Mouse (Mus musculus): Measurements from ENCODE around the gene Acadsb. TPM values are rescaled to one million over a fixed set of nuclear protein-coding genes. Genes with fewer than 3 reads are reported as not detected.

The Acadsb gene
- 0.64 and 3.5 TPM in 2 replicates for polyA plus RNA-seq (2012; ENCODE audit: low replicate concordance)

DNA sequence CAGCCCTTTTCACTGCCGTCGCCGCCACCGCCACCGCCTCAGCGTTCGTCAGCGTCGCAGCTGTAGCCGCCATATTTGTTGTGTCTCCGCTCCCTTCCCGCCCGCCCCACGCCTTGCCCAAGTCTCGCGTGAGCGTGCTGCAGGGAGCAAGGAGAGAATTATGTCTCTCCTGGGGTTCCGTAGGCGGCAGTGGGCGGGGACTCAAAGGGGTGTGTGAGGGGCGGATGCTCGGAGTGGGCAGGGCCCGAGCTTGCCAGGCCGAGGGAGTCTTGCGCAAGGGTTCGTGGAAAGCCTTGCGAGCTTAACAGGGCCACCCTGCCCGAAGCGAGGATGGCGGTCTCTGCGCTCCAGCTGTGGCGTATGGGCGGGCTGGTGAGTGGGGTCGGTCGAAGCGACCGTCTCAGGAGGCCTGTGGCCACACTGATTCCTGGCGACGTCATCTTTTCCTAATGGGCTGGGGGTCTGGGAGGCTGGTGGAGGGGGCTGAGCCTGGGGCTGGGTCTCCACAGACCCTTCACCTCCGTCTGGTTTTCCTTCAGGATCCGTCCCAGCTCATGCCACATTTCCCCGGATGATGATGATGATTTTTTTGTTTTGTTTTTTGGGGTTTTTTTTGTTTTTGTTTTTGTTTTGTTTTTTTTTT, at the start of gene Acadsb, which contains the start of gene Ikzf5:
TSS of gene Acadsb (plus strand) at position 186 of the 643 bp plus-strand sequence.
TSS of gene Ikzf5 (minus strand) at position 106 of the 643 bp plus-strand sequence.

DNA sequence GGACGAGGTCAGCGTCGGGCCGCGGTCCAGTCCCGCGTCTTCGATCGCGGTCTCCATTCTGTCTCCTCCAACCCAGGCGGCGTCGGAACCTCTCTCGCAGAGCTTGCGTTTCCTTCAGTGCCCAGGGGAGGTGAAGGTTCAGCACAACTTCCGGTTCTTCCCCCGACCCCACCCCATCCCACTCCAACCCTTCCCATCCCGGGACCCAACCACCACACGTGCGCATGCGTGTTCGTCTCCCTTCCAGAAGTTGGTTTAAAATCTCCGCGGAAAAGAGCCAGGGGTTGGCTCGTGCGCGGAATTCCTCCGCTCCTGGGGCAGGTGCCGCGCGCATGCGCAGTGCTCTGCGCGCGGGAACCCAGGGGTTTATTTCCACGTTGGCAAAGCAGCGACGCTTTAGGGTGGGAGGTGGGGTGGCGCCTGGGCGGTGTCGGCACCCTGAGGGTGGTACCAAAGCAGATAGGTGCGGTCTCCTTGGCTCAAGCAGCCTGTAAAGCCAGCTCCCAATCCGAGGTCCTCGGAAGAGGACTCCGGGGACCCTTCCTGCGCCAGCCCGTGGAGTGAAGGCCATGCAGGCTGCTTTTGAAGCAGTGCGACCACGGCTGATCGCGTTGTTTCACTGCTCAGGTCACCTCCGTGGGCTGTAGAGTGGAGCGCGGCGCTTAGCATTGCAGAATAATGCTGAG, 47.6 kb upstream of the Acadsb start, which contains the start of gene 2310057M21Rik:
TSS of gene 2310057M21Rik (minus strand) at position 145 of the 686 bp plus-strand sequence.

DNA sequence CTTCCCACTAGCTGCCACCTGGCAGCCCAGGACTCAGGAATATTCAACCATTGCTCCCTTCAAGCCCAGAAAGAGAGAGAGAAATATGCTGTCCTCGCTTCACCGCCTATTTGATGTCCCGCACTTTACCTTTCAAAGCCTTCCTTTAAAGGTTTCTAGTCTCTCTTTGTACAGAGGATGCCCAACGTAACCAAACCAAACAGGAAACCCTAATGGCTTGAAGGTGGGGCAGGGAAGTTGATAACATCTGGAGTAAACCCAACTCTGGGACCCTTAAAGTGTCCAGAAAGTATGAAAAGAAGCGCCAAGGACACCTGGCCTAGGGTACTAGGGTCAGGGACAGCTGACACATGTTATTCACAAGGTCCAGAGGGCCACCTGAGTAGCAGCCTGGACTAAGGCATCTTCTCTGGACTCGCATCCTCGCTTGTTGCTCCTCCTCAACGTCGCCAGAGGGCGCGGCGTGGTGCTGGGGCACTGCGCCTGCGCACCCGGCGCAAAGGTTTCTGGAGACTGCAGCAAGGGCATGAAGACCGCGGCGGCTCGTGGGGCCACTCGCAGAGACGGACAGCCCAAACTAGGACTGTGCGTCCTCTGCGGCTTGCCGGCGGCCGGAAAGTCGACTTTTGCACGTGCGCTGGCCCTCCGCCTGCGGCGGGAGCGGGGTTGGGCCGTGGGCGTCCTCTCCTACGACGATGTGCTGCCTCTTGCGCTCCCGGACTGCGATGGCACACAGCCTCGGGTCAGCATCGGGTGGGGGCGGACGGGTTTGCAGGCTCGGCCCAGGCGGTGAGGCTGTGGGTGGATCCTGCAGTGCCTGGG, 39.5 kb upstream of the Acadsb start, which contains the start of gene Pstk:
TSS of gene Pstk (plus strand) at position 494 of the 822 bp plus-strand sequence.

Other genes with a start within 250 kb of the Acadsb start
- gene 5430419D17Rik, start 236.2 kb upstream of the Acadsb start, polyA plus RNA-seq (2012; ENCODE audit: low replicate concordance): 0.02 TPM in 1 of 2 replicates, not detected in the other
- gene Cuzd1, start 88.3 kb upstream of the Acadsb start, polyA plus RNA-seq (2012; ENCODE audit: low replicate concordance): not detected in 2 replicates
- not detected in 2 replicates for gene Fam24b, start 81.1 kb upstream of the Acadsb start, polyA plus RNA-seq (2012; ENCODE audit: low replicate concordance)
- gene Fam24a, start 76.7 kb upstream of the Acadsb start, polyA plus RNA-seq (2012; ENCODE audit: low replicate concordance): not detected in 2 replicates
- gene 2310057M21Rik, start 47.8 kb upstream of the Acadsb start, polyA plus RNA-seq (2012; ENCODE audit: low replicate concordance): 14.2 and 14.3 TPM in 2 replicates
- 13.3 and 14.2 TPM in 2 replicates for gene Pstk, start 39.5 kb upstream of the Acadsb start, polyA plus RNA-seq (2012; ENCODE audit: low replicate concordance)
- gene Ikzf5, start 80 bp upstream of the Acadsb start, polyA plus RNA-seq (2012; ENCODE audit: low replicate concordance): 3.1 and 21.8 TPM in 2 replicates
- not detected in 2 replicates for gene Hmx3, start 132.3 kb downstream of the Acadsb start, polyA plus RNA-seq (2012; ENCODE audit: low replicate concordance)
- 0.69 TPM in 1 of 2 replicates, not detected in the other for gene Hmx2, start 138.2 kb downstream of the Acadsb start, polyA plus RNA-seq (2012; ENCODE audit: low replicate concordance)
- 29.9 and 30.3 TPM in 2 replicates for gene Bub3, start 149.6 kb downstream of the Acadsb start, polyA plus RNA-seq (2012; ENCODE audit: low replicate concordance)